Mouse (Mus musculus) layer of hippocampus, adult 2 months (tissue): ENCODE results near the gene Nat8. TPM values are rescaled to one million over a fixed set of nuclear protein-coding genes. Genes with fewer than 3 reads are reported as not detected.
"Not testable (repeated sequence)": the region's sequence is repeated elsewhere in the genome, so short reads cannot be mapped to it uniquely, and the experiment has no call there.

ENCODE experiments used
- DNase-seq, 2 experiments: peaks; one replicate each; pipeline ENCODE4 v3.0.0; 2022; ENCODE audit warnings: low spot score in 2 of 2
- H3K27ac ChIP-seq: fragments of 200-600 bp; 2 replicates; pipeline ENCODE4 v1.8.1; 2022
- H3K4me3 ChIP-seq: fragments of 200-600 bp; 2 replicates; pipeline ENCODE4 v1.8.1; 2022; ENCODE audit warnings: mild to moderate bottlenecking
- CTCF ChIP-seq: fragments of 200-600 bp; conservative IDR thresholded peaks from 2 replicates; pipeline ENCODE4 v1.8.1; 2022; ENCODE audit warnings: antibody characterized with exemption, mild to moderate bottlenecking, moderate library complexity
- long read RNA-seq, 2 experiments: library from polyadenylated mRNA; stranded (forward); transcript quantifications; one replicate each; pipeline ENCODE4 v2.0.0; 2021; ENCODE audit warnings: borderline mapping rate in 2 of 2
- total RNA-seq, 2 experiments: library from RNA; stranded (reverse); gene quantifications; 2 replicates each; pipeline ENCODE4 v1.2.3; 2021

The Nat8 gene
- 1 to 10 TPM; 4.6 TPM for total RNA-seq
- long read RNA-seq, experiment 1, partial matches to known transcripts = 0 of 1 reads
- long read RNA-seq, experiment 1, other reads (novel, unspliced or antisense) = 1 of 1 reads
- long read RNA-seq, experiment 2 = 0 reads

DNA sequence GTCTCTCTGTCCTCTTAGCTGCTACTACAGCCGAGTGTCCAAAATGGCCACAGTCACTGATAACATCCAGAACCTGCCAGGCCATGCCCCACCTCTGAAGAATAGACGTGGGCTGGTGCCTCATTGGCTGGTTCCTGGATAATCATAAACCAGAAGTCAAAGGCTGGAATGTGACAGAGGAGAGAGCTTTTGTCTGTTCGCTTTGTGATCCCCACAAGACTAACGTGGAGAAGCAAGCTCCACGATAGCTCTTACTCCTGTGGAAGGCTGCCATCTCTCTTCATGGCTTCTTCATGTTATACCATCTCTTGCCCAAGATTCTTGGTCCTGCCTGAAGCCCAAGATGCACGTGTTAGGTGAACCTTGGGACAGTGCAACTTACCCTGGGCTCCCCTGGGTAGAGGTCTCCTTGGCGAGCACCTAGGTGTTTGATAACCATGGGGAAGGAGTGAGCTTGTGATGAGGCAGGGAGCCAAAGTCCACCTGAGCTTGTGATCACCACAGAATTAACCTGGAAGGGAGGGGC is at the start of gene Nat8:
TSS of gene Nat8 (minus strand) at position 287 of the 526 bp plus-strand sequence.
- no peak for TF ChIP-seq CTCF
- Histone ChIP-seq H3K27ac (no peak within 1 kb of the TSS), H3K4me3 (no peak within 1 kb of the TSS)
- DNase-seq = no peak

DNA sequence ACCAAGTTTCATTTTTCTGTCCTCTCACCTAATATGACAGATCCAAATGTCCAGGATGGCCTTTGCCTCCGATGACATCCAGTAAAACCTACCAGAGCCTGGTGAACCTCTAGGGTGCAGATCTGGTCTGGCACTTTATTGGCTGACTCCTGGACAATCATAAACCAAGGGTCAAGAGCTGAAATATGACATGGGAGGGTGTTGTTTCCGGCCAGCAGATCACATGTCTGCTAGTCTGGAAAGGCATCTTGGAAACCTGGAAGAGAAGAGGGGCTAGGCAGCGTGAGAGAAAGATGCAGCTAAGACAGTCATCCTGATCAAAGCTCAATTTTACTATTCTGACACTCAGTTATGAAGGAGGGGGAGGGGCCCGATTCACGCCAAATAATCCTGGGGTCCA is 37.1 kb upstream of the Nat8 start, which contains the start of gene Nat8f2:
TSS of gene Nat8f2 (minus strand) at position 153 of the 400 bp plus-strand sequence.
- not testable (repeated sequence) for H3K27ac ChIP-seq, H3K4me3 ChIP-seq, DNase-seq

DNA sequence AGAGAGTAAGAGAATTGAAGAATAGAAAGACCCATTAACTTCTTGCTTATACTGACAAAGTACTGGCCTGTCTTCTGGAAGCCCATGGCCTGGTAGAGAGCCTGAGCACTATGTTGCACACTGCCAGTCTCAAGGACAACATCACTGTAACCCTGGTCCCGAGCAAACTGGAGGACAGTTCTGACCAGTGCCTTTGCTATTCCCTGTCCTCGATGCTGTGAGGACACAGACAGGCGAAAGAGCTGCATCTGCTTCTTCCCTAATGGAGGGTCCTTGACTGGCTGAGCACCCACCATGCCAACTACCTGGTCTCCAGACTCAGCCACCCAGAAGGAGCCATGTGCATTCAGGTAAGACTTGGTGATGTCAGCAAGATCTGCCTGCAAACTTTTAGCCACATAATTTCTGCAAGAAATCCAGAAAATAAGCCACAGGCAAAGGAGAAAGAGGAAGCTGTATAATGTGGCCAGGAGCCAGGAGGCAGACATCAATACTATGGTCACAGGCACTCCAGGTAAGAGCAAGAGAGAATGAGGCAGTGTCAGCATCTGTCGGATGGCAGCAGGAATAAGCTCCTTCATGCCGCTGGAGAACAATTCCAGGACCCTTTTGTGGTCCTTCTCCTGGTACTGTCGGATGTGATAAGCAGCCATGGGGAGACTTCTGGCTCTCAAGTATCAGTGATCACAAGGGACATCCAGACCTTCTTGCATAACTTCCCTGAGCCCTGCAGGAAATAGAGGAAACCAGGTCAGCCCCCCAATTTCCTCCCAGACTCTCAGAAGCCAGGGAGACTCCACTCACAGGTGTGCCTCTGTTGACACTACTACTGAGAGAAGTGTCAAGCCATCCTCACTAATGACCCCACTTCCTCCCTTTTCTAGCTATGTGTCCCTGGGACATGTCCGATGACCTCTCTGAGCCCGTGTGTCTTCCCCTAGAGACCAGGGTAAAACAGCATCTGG is 36.1 kb upstream of the Nat8 start:
- DNase-seq = no peak
- Histone ChIP-seq H3K4me3 (no peak overlapping the region), H3K27ac (no peak overlapping the region)
- TF ChIP-seq CTCF = no peak

DNA sequence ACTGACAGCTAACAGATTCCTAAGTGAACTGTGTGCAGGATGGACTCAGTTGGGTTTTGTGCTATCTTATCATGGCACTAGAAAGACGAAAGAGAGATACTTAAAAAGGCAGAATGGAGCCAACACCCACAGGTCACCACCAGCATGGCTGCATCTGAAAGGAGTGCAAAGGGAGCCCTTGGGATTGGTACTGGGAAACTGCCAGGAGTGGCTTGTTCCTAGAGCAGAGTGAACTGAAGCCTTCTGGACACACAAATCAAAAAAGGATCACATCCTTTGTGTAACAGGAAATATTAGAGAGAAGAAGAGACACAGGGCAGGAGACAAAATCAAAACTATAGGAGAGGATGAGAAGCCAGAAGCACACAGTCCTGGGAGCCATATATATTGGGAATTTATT is 35.1 kb upstream of the Nat8 start:
- not testable (repeated sequence) for H3K4me3 ChIP-seq, DNase-seq

DNA sequence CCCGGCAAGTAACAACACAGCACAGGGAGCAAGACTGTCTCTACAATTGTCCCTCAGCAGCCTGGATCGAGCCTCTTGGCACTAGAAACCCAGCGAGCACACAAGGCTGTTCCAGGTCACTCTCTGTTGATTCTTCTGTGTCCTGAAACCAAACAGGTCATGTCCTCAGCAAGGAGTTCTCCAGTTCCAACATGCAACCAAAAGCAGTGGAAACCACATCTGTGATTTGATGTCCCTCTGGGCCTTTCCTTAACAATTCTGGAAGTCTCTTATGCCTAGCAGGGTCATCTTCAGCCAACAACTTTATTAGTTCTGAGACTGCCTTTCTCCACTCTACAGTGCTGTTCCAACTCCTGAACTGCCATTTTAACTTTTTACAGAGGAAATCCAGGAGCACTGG is 34.3 kb upstream of the Nat8 start:
- H3K27ac ChIP-seq, H3K4me3 ChIP-seq, DNase-seq: not testable (repeated sequence)

More for the DNA sequence above, 35.1 kb upstream of the Nat8 start:
- not testable (repeated sequence) for H3K27ac ChIP-seq

DNA sequence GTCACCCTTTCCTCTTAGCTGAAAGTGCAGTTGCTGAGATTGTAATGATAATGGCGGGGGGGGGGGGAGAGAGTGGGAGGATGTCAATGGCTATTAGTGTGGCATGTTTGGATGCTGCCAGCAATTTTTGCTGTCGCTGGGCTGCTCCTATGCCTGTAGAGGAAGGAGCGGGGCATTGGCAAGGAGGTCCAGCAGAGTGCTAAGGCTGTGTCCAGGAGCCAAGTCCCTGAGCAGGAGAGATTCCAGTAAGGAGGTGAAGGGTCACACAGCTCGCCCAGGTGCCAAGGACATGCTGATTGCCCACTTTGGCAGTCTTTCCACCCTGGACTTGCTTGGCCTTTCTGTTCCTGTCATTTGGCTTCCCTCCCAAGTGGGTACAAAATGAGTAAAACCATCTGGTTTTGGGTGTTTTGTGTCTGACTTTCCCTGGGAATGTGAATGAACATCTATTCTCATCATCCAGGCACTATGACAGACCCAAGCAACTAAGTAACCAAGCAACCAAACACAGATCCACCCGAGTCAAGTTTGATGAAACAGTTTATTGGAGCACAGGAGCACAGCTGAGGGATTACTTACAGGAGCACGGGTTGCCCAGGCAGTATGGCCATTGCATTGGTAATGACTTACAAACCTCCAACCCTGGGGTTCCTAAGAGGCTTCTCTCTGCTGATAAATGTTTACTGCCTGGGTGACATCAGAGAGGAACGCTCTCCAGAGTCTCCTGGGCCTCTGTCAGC is 33.2 kb upstream of the Nat8 start:
- H3K4me3 ChIP-seq = not testable (repeated sequence)
- peak in 1 of 2 experiments; percentile 18 for DNase-seq
- peak overlapping the region; percentile 43; the same call in 1 of the 2 replicates for H3K27ac ChIP-seq

DNA sequence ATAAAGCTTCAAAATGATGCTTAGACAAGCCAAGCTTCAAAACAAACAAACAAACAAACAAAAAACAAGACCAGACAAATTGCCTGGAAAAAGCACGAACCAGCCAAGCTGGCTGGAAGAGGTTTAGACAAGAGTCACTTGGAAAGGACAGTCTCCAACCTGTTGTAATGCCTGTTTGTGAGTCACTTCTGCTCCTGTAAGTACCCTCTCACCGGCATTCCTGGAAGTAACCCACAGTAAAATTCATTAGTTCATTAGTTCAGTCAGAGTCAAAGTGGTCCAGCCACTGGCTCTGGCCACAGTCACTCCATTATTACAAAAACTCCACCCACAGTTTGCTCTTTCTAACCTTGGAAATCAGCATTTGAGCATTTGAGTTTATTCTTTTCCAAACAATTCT is 32.0 kb upstream of the Nat8 start:
- Histone ChIP-seq H3K27ac (peak overlapping the region; percentile 49; the same call in 1 of the 2 replicates), H3K4me3 (no peak overlapping the region)
- no peak for DNase-seq
- no peak for TF ChIP-seq CTCF

DNA sequence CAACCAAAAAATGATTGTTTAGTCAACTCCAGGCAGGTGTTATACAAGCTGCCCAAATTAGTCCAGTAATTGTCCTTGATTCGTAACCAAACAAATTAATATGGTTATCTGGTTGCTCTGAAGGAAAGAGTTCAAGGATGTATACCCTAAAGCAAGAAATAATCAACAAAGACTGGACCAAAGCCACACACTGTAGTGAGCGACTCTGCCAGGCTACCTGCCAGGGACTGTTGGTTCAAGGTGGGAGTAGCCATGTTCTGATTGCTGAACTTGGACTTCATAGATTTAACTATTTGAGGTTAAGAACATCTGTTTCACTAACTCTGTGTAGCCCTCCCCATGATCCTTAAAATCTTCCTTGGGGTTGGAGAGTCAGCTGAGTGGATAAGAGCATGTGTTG is 31.3 kb upstream of the Nat8 start:
- Histone ChIP-seq H3K4me3 (no peak overlapping the region), H3K27ac (peak overlapping the region; percentile 49; the same call in 1 of the 2 replicates)
- TF ChIP-seq CTCF = no peak
- no peak for DNase-seq

DNA sequence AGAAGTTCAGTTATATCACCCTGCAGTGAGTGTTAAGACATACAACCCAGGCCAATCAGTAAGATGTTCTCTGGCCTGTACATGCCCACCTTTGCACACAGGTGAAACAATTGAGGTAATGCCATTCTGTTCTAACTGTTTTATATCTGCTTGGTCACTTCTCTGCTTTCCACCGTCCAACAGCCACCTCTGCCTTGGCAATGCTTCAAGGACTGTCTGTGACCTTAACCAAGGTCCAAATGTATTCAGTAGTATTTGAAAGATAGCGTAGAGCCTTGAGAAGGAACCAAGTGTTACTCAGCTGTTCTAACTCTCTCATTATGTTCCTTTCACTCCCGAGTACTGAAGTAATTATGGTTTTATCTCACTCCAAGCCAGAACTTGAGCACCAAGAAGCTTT is 30.7 kb upstream of the Nat8 start:
- DNase-seq = no peak
- no peak overlapping the region for H3K4me3 ChIP-seq
- peak overlapping the region; percentile 49; the same call in 1 of the 2 replicates for H3K27ac ChIP-seq
- TF ChIP-seq CTCF = no peak

DNA sequence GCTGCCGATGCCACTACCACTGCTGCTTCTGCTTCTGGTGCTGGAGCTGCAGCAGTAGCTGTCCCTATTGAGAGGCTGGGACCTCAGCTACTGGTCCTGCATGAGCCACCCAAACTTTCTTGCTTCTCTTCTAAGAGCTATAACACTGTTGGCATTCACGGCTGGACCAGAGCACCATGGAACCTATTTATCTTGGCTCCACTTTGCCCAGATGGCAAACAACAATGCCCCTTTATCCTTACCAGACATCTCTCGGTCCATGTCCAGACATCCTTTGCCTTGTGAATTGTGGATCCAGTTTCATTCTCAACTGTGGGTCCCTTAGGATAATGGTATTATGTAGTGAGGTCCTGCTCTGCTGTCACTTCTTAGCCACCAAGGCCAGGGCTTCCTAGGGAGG is 29.4 kb upstream of the Nat8 start:
- Histone ChIP-seq H3K4me3 (no peak overlapping the region), H3K27ac (peak overlapping the region; percentile 53)
- TF ChIP-seq CTCF = no peak
- DNase-seq = no peak

DNA sequence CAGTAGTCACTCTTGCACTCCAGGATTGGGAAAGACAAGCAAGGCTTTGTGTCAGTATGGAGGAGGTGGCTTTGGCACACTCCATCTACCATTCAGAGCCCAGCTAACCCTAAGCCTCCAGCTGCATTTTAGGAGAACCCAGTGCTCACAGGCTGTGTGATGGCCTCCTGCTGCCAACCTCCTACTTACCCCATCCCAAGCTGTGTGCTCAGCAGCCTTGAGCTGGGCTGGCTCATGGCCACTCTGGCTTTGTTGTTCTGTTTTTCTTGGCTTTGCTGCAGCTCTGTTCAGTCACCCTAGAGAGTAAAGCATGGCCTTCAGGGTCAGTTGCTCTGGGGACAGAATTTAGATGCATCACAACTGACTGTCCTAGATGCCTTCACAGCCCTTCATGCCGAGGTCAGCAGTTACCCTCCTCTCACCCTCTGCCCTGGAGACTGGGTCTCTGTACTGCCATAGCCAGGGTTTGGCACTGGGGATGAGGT is 24.4 kb upstream of the Nat8 start:
- peak overlapping the region; percentile 86 for H3K27ac ChIP-seq
- TF ChIP-seq CTCF = no peak
- no peak overlapping the region for H3K4me3 ChIP-seq
- DNase-seq = peak; percentile 64 to 86

DNA sequence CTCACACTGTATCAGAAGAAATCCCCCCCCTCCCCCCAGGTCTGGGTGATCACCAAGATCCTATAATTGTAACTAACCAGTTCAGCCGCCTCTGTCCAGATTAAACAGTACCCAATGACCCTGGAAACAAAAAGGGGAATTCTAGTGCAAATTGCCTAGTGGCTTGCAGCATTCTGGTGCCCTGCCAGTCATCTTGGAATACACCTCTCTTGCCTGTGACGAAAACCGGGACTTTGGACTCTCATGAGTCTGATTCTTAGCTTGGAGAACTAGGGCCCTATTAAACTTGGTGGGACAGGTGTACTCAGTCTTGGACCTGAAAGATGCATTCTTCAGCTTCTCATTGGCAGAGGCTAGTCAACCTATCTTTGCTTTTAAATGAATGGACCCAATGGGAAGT is 21.6 kb upstream of the Nat8 start:
- TF ChIP-seq CTCF = no peak
- Histone ChIP-seq H3K27ac (peak overlapping the region; percentile 89), H3K4me3 (no peak overlapping the region)
- DNase-seq = peak in 1 of 2 experiments; percentile 10
